Mouse (Mus musculus): ENCODE results near the gene Soat1.
A peak's percentile ranks its signal among the peaks of the same experiment; 100 is the strongest.
"Not testable (repeated sequence)": the region's sequence is repeated elsewhere in the genome, so short reads cannot be mapped to it uniquely, and the experiment has no call there.

Soat1 gene

DNA sequence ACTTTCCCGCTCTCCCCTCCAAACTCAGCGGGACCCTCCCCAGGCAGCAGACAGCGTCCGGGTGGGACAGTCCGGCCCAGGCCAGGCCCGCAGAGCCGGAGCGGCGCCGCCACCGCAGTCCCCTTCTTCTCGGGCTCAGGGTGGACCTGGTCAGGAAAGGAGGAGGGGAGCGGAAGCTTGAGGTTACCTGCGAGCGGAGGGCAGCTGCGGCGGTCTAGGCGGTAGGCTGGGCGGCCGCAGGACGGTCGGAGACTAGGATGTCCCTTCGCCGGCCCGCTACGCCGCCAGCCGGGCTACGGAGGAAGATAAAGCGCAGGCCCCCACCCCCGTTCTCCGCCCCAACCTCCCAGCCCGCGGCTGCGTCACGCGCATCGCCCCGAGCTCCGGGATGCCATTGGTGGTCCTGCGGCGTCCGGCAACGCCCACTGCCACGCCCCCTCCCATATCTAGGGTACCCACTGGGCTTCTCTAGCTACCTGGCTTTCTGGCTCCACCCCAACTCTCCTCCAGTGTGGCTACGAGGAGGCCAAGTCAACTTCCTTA lies at the start of gene Soat1:
Gene Soat1, minus strand, starts transcription at position 371 of the 543 bp plus-strand sequence.
- peak; percentile 94 to 95 for DNase-seq

GRCm38 (mm10) chr1:156523842-156524241 lies 49.7 kb upstream of the Soat1 start, which contains the start of gene Gm10031:
Gene Gm10031, plus strand, starts transcription at chr1:156524012.
- DNase-seq, result not testable (repeated sequence)

GRCm38 (mm10) chr1:156521796-156522517 lies 47.8 kb upstream of the Soat1 start:
- peak; percentile 40 to 68 for DNase-seq

- no peak for DNase-seq
These were observed 46.1 kb upstream of the Soat1 start for GRCm38 (mm10) chr1:156520136-156520780.

DNA sequence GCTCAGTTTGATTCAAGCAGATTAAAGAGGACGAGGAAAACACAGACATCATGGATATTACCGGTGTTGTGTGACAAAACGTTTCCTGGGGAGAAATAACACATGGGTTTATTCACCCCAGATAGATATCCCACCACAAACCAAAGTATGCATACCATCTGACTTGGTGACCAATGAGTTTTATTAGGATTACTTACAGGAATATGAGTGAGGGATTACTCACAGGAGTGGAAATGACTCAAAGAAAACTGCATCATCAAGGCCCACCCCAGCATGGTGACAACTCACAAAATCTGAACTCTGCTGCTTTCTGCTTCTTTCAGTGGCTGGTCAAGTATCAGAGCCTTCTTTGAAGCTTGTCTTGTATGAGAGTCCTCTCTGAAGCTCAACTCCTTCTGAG lies 33.6 kb upstream of the Soat1 start:
- DNase-seq, result no peak

DNA sequence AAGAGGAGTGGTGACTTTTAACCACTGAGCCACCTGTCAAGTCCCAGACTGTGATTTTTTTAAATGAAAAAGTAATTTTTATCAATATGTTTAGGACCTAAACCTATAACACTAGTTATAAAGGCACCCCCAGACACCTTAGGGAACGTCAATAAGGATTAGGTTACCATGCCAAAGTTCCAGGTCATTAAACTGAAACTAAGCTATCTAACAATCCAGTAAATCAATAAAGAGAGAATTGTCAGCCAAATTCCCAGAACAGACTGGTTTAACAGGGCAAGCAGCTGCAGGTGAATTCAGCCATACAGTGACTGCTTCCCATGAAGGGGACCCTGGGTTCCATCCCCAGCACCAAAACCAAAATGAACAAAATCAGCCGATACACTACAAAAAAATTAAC lies 31.8 kb upstream of the Soat1 start:
- DNase-seq, result no peak

DNA sequence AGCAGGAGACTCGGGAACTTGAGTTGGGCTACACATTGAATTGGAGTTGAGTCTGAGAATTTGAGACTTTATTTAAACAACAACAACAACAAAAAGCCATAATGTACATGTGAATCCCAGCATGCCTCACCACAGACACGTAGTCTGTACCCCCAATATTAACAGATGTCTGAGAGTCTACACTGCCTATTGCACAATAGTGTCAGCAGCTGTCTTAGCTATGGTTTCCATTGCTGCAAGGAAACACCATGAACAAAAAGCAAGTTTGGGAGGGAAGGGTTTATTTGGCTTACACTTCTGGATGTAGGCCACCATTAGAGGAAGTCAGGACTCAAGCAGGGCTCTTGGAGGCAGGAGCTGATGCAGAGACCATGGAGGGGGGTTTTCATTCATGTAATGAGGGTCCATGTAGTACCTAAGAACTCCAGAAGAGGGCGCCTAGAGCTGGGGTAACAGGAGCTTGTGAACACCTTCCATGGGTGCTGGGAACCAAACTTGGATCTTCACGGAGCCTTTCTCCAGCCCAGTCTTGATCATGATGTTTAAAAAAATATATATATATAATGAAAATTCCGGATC lies 30.9 kb upstream of the Soat1 start:
- no peak for DNase-seq

DNA sequence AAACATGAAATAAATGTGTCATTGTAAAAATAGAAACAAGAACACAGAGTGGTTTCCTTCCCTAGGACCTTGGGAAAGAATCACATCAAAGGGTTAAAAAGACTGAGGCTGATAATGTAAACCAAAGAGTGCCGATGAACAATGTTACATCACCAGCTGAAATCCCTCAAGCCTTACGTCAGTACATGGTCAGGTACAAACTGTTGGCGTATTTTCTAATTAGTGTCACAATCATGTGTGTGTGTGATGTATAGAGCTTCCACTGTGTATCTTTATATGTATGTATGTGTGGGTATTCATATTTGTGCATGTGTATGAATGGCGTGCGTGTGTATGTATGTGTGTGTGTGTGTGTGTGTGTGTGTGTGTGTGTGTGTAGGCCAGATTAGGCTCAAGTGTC lies 22.8 kb upstream of the Soat1 start:
- no peak for DNase-seq

GRCm38 (mm10) chr1:156495025-156495424 lies 20.9 kb upstream of the Soat1 start:
- no peak for DNase-seq

GRCm38 (mm10) chr1:156491226-156491796 lies 17.2 kb upstream of the Soat1 start:
- DNase-seq, result no peak

GRCm38 (mm10) chr1:156488031-156488430 lies 13.9 kb upstream of the Soat1 start:
- no peak for DNase-seq

- DNase-seq, result no peak
These were observed 13.4 kb upstream of the Soat1 start for GRCm38 (mm10) chr1:156487498-156487897.

GRCm38 (mm10) chr1:156481826-156482225 lies 7.7 kb upstream of the Soat1 start:
- DNase-seq, result no peak

DNA sequence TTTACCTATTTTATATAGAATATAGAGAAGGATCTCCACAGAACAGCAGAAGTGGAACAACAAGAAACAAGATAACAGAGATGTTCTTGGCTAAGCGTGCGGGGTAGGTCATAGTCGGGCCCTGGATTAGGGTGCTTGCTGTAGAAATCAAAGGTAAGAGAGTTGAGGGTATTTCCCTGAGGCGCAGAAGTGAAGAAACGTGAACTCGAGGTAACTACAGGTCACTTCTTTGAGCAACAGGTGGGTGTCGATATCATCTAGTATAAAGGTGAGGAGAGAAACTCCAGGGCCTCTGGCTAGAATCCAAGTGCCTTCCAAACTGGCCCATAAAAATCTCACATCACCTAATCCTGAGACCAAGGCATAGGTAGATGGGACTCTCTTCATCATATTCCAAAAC lies 2.4 kb upstream of the Soat1 start:
- DNase-seq, result no peak

GRCm38 (mm10) chr1:156476016-156476415 lies 1.9 kb upstream of the Soat1 start:
- no peak for DNase-seq

- no peak for DNase-seq
These were observed 723 bp upstream of the Soat1 start for GRCm38 (mm10) chr1:156474854-156475253.

- peak; percentile 41 to 50 for DNase-seq
These were observed 1.1 kb downstream of the Soat1 start for GRCm38 (mm10) chr1:156473003-156473402.

DNA sequence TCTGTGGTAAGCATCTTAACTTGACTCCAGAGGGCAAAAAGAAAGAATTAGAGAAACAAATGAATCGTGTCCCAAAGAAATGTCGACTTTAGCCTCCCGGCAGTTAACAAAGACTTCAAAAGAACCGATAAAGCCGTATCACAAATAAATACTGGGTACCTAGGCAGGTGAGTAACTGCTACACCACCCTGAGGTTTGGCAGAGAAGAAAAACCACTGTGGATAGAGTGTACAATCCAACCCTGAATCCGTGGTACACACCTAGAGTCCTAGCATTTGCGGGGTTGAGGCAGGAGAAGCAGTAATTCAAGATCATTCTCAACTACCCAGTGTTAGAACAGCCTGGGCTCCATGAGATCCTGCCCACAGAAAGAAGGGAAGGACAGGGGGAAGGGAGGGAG lies 2.2 kb downstream of the Soat1 start:
- DNase-seq, result no peak

DNA sequence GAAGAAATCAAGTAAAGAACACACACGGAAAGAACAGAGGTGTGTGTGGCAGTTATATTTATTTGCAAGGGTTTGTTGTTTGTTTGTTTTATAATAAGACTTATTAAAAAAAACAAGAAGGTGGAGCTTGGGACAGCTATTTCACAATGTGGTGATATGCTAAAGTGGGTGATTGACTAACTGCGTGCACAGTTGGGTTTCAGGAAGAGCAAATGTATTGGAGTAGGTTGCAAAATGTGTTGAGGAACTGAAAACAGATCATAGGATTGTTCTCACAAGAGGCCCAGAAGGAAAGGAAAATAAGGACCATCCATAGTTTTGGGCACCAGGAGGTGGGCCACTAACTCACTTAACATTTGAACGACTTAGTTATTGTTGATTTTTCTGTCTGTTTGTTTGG lies 3.1 kb downstream of the Soat1 start:
- DNase-seq, result no peak

- DNase-seq, result peak; percentile 17 to 25
These were observed 3.6 kb downstream of the Soat1 start for GRCm38 (mm10) chr1:156470557-156470956.

- DNase-seq, result no peak
These were observed 5.6 kb downstream of the Soat1 start for GRCm38 (mm10) chr1:156468576-156468975.

- no peak for DNase-seq
These were observed 6.4 kb downstream of the Soat1 start for GRCm38 (mm10) chr1:156467655-156468255.

GRCm38 (mm10) chr1:156464963-156465362 lies 9.2 kb downstream of the Soat1 start:
- DNase-seq, result no peak

Measured in kidney, postnatal 4 days (tissue).